Mouse (Mus musculus) cerebellum, adult 9-10 months (tissue): Measurements from ENCODE around the gene Emp1.

Experiments used
- DNase-seq: peaks from one replicate; pipeline ENCODE4 v3.0.0; 2022

Gene Emp1

DNA sequence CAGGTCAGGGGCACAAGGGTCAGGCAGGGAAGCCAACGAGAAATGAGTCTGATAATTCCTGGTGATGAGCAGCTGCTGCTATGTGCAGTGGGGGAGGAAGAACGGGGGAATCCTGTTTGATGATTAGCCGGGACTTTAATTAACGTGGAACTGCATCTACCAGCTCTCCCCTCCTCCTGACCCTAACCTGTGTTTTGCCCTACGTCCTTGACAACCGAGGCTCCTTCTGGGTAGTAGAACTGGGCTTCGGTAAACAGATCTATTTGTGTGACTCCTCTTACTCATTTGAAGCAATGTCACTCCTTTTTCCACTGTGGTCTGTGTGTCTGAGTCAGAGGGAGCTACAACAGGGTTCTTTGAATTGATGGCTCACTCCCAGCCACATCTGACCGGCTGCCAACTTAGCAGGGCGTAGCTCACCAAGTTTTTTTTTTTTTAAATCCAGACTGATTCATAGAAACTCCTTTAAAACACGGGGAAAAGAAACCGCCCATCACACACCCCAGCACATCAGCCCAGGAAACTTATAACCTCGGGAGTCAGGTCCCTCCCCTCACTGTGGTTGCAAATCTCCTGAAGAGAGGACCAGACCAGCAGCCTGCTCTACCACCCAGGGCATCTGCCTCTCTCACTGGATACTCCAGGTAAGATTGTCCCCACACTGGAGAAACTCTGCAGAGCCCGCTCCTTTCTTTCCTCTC is at the start of gene Emp1:
TSS of gene Emp1 (plus strand) at position 87 of the 701 bp plus-strand sequence.
- DNase-seq, result no peak

DNA sequence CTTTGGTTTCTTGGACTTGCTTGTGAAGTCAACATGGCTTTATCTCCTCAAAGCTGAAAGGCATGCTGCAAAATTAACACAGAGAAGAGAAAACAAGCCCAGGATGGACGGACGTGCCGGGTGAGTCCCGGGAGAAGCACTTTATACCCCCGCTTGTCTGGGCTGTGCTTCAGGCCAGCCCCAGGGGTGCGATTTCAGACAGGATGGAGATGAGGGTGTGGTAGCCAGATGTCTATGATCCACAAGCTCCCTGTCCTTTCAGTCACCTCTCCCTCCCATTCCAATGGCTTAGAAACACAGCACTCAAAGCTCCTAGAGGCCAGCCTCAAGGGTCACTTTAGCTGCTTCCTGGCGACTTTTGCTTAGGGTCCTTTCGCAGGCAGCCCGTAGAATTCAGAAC is 48.4 kb upstream of the Emp1 start:
- no peak for DNase-seq

DNA sequence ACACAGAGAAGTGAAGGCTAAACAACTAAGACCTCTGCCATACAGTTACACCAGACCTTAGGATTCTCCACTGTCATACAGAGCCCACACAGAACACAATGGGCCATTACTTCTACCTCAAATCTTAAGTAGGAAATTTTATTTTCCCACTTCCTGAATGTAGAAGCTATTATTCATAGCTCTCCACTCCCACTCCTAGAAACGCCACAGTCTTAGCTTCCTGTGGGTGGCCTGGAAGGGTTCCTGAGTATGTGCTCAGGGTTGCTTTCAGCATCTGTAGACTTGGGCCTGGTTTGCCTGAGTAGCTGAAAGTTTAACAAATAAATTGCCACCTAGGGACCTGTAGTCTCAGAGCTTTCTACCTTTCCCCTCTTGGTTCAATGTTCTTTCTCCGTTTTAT is 46.2 kb upstream of the Emp1 start:
- DNase-seq, result no peak

- DNase-seq, result no peak
Observed at GRCm38 (mm10) chr6:135319431-135319933, 42.9 kb upstream of the Emp1 start.

DNA sequence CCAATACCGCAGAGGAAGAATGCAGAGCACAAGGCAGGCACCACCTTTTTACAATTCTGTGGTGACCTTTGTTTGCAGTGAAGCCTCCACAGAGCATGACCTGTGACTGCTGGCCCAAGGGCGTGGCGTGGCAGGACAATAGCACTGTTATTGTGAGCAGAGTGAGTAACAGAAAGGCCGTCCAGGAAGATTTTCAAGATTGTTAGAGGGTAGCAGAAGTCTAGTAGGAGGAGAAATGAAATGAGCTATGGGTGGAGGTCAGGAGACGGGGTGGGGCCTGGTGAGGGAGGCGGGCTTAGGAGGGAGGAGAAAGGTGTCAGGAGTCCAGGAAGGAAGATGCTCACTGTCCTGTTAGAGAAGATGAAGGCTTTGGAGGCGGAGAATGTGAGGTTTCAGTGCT is 39.6 kb upstream of the Emp1 start:
- no peak for DNase-seq

DNA sequence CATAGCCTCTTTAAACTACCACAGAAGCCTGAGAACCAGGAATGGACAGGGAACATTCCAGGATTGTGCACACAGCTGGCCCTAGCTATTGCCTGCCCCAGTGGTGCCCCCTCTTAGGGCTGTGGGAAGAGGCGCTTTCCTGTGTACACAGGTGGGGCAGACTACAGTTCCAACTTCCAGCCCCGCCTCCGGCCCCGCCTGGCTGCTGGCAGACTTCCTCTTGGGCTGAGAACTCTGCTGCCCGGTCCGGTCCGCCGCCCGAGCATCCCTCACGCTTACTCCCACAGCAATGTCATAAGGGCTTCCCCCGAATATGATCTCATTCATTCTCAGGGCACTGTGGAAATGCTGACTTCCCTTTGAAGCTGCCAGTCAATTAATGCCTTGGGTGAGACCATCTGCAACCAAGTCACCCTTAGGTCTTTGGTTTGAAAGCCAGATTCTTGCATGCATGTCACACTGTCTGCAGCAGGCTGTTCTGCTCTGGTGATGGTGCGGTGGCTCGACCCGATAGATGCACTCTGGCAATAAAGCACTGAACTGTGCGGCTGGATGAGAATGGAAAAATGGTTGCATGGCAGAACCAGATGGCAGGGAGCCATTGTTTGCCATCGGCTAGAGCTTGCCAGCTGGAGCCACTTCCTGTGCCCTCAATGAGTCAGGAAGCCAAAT is 38.9 kb upstream of the Emp1 start:
- DNase-seq, result peak; percentile 10

DNA sequence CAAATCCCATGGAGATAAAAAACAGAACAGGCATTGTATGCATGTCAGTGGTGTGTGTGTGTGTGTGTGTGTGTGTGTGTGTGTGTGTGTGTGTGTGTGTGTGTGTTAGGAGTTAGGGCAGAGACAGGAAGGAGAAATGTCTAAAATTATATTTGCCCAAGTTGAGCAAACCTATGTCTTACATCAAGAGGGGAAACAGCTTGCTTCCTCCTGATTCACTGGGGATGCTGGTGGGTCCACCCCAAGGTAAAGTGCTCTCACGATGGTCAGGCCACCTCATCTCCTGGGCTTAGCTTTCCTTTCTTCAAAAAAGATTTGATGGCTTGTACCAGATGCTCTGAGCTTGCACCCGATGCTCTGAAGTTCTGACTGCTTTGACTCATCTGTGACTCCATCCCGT is 38.2 kb upstream of the Emp1 start:
- DNase-seq, result no peak

GRCm38 (mm10) chr6:135324686-135325300 is 37.6 kb upstream of the Emp1 start:
- no peak for DNase-seq

- DNase-seq, result no peak
Observed at GRCm38 (mm10) chr6:135326847-135327246, 35.5 kb upstream of the Emp1 start.

- DNase-seq, result no peak
Observed at GRCm38 (mm10) chr6:135331916-135332315, 30.4 kb upstream of the Emp1 start.

GRCm38 (mm10) chr6:135332737-135333281 is 29.5 kb upstream of the Emp1 start:
- DNase-seq, result no peak

DNA sequence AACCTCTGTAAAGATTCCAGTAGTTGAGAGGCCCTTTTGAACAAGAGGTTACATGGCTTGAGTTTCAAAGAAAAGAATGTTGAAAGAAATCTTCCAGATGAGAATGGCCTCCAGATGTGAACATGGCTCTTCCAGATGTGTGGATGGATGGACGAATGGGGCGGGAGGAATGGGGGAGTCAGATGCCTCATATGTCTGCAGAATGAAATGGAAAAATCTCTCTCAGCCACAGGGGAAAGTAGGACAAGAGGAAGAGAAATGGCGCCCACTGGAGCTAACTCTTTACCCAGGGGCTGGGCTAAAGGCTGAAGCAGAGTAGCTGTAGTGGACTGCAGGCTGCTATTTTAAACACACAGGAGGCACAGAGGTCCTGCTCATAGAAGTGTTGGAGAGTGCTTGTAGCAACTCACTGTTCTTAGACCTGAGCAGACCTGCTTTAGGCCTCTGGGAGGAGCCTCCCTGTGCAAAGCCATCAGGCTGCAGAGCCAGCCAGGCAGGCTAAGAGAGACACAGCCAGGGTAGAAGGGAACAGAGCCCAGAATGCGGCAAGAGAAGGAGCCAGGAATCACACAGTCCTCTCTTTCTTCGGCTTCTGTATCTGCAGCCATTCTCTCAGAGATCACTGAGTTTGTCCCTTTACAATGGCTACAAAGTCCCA is 28.2 kb upstream of the Emp1 start:
- no peak for DNase-seq

GRCm38 (mm10) chr6:135336376-135336775 is 26.0 kb upstream of the Emp1 start:
- no peak for DNase-seq

DNA sequence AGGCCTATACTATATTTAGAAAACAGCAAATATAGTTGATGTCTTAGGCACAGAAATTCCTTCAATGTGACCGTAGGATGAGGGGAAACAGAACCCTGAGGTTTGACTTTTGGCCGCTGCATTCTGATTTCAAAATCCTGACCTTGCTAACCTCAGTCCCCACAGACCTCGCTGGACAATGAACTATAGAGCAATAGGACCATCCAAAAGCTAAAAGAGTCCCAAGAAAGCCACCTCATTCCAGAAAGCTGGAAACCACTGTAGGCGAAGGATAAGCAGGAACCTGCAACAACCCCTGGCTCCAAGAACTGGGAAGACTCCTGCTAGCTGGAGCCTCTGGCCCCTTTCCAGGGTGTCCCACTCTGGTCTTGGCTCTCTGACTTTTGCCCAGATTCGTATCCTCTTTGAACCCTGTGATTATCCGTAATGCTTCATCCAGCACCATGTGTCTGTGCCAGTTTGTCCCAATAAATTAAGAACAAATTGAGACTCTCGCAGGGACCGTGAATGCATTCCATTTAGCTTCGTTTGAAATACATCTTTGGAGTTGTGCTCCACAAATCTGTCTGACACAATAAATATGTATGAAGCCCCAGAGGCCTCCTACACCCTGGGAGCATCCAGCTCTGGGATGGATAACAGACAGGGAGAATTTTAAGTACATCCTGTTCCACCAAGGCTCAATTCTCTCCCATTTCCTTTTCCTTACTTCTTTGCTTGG is 21.8 kb upstream of the Emp1 start:
- DNase-seq, result no peak

GRCm38 (mm10) chr6:135341076-135341378 is 21.3 kb upstream of the Emp1 start:
- no peak for DNase-seq

DNA sequence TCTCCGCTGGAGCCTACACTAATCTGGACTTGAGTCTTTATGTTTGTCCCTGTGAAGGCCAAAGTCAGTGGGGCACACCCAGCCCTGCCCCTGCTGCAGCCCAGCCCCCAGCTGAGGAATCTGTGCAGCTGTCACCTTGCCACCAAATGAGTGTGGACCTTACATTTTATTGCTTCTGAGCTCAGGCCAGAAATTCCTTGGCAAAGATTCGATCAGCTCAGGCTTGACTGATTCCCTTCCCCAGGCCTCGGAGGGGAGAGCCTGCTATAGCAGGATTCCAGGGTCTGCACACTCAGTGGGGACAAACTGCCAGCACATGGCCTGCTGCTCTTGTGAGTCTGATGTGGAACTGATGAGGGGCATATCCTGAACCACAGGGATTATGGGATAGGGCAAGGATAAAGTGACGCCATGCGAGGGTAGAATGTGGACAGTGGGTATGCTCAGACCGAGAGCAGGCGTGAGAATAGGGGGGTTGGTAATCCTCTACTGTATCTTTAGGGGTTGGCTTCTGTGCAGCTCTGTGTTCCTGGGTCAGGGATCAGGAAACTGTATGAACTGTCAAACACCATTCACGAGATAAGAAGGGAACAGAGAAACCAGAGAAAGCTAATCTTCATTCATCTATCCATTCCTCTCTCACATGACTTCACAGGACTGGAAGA is 10.6 kb upstream of the Emp1 start:
- DNase-seq, result no peak

DNA sequence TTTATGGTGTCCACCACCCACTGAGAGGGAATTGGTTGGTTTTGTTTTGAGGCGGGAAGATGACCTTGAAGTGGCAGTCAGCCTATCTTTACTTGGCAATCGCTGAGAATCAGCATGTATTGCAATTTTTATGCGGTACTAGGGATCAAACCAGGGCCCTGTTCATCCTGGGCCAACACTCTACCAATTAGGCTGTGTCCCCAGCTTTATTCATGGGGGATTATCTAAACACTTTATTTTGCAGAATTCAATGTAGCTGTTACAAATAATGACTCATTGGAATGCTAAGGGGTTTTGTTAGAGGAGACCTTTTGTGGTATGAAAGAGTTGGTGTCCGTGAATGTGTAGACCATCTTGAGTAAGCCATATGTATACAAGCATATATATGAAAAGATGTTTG is 9.8 kb upstream of the Emp1 start:
- no peak for DNase-seq

DNA sequence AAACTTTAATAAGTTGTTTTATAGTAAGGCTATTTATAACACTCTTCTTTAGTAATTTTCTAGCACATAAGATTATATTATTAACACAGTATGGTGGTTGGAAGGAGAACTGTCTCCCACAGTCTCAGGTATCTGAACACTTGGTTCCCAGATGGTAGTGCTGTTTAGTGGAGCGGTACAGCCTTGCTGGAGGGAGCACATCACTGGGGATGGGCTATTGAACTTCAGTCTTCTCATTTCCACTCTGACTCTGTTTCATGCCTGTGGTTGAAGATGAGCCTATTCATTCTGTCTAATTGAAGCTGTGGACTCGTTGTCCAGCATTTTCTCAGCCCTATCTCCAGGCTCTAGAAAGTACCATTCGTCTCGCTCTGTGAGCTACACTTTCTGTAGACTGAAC is 7.4 kb upstream of the Emp1 start:
- DNase-seq, result no peak

DNA sequence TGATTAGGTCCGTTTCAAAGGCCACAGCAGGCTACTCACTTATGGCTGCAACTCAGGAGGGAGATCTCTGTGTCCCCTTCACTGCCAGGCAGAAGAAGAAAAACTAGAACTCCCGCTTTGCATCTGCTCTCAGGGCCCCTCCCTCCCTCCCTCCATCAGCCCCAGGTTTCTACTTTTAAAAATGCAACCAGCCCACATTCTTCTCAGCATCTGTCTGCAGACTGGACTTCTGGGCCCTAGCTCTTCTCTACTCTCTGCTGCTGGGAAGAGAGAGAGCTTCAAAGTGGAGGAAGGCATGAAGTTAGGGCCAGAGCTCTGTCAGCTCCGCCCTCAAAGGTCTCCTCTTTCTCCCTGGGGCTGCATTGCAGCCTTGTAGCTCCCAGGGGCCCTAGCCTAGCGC is 2.0 kb upstream of the Emp1 start:
- no peak for DNase-seq

DNA sequence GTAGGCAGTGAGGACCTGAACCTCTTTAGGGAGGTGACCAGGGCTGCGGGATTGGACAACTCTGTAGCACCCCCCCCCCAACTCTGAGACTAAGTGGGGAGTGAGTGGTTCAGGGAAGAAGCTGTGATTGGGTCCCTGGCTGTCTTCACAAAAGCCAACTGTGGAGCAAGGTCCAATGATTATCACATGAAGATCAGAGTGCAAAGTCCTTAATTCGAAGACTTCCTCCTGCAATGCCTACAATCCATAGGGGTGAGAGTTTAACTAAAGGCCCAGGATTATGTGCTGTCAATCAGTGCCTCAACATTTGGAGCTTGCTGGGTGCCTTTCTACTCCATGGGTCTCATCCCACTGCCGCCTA is 267 bp upstream of the Emp1 start:
- DNase-seq, result no peak

DNA sequence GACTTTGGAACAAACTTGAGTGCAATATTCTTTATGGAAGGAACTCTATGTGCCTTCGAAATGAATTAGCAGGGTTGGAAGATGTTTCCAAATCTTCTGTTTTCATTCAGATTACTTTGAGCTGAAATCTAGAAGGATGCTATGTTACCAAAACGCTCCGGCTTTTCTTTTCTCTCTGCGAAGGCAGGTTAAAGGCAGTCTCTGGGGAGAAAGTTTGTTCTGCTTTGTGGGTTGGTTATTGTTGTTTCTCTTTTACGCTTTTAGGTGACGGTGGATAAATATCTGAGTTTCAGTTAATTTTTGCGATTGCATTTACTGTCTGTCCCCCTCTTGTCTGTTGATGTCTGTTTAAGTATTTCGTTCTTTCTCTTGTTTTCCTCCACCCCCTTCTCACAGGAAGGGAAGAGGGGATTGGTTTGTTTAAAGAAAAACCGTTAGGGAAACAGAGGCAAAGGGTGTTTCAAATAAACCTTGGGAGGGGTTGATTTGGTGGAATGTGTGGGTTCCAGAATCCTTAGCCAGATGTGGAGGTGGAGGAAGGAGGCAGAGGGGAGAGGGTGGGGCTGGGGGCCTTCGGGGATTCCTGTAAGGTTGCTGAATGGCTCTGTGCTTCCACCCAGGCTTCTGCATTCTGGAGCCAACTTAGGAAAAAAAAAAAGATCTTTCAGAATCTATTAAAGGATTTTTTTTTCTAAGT is 1.1 kb downstream of the Emp1 start:
- DNase-seq, result no peak
